Mouse (Mus musculus): Measurements from ENCODE around the gene Adamts9. TPM values are rescaled to one million over a fixed set of nuclear protein-coding genes. Genes with fewer than 3 reads are reported as not detected.

Adamts9 gene
- polyA plus RNA-seq (2017; shearing (Covaris generic)), result 0.22 TPM

GRCm38 (mm10) chr6:92943057-92943781, at the start of gene Adamts9:
Gene Adamts9 (minus strand): TSS chr6:92943492.

GRCm38 (mm10) chr6:92869089-92869581, 74.2 kb downstream of the Adamts9 start, which contains the start of gene Gm15737:
Gene Gm15737 (plus strand): TSS chr6:92869357.

GRCm38 (mm10) chr6:92816311-92816751, 127.0 kb downstream of the Adamts9 start, which contains the start of gene A730049H05Rik:
Gene A730049H05Rik (plus strand): TSS chr6:92816478.

Other genes starting within 250 kb of the Adamts9 start
- gene Prickle2, start 237.3 kb downstream of the Adamts9 start, polyA plus RNA-seq (2017; shearing (Covaris generic)), result 0.15 TPM
- gene A730049H05Rik, start 127.0 kb downstream of the Adamts9 start, polyA plus RNA-seq (2017; shearing (Covaris generic)), result not detected
- not detected for gene Gm15737, start 74.1 kb downstream of the Adamts9 start, polyA plus RNA-seq (2017; shearing (Covaris generic))